Mouse (Mus musculus) heart, embryonic 12.5 days (tissue): ENCODE results near the gene Meioc. TPM values are rescaled to one million over a fixed set of nuclear protein-coding genes. Genes with fewer than 3 reads are reported as not detected.

Experiments used
- ATAC-seq: fragments of 200-750 bp; cut with Nextera tagmentation; 2 replicates; pipeline ENCODE4 v1.8.0; 2017; ENCODE audit warnings: moderate TSS enrichment, moderate library complexity; ENCODE audit not compliant: insufficient number of reproducible peaks, low FRiP score
- H3K27ac ChIP-seq: fragments of 300-500 bp; sonication (generic); 2 replicates; pipeline ENCODE4 v1.5.1; 2016; ENCODE audit warnings: mild to moderate bottlenecking, moderate library complexity; ENCODE audit not compliant: poor library complexity, severe bottlenecking
- H3K27me3 ChIP-seq: fragments of 300-500 bp; sonication (generic); replicated peaks from 2 replicates; pipeline ENCODE4 v1.6.1; 2016; ENCODE audit warnings: mild to moderate bottlenecking, moderate library complexity
- H3K36me3 ChIP-seq: fragments of 300-500 bp; sonication (generic); 2 replicates; pipeline ENCODE4 v1.6.1; 2016; ENCODE audit warnings: mild to moderate bottlenecking, moderate library complexity
- H3K4me1 ChIP-seq: fragments of 300-500 bp; sonication (generic); replicated peaks from 2 replicates; pipeline ENCODE4 v1.6.1; 2016; ENCODE audit warnings: mild to moderate bottlenecking
- H3K4me2 ChIP-seq: fragments of 300-500 bp; sonication (generic); 2 replicates; pipeline ENCODE4 v1.6.1; 2016; ENCODE audit warnings: mild to moderate bottlenecking, moderate library complexity
- H3K4me3 ChIP-seq: fragments of 300-500 bp; sonication (generic); 2 replicates; pipeline ENCODE4 v1.5.1; 2016; ENCODE audit warnings: mild to moderate bottlenecking
- H3K9ac ChIP-seq: fragments of 300-500 bp; sonication (generic); 2 replicates; pipeline ENCODE4 v1.6.1; 2016; ENCODE audit warnings: mild to moderate bottlenecking, moderate library complexity
- H3K9me3 ChIP-seq: fragments of 300-500 bp; sonication (generic); replicated peaks from 2 replicates; pipeline ENCODE4 v1.6.1; 2016; ENCODE audit warnings: mild to moderate bottlenecking, moderate library complexity
- WGBS: fragments of 180-500 bp; shearing (Covaris S2); methylation state at CpG from one replicate; pipeline ENCODE4 v1.1.7; 2016; 5-methylcytosine and 5-hydroxymethylcytosine counted together
- polyA plus RNA-seq: library from polyadenylated mRNA; unstranded; fragments of >200 nt; fragmentation: Nextera tagmentation; extraction: Ambion mirVana; gene quantifications from 2 replicates; pipeline ENCODE4 v1.2.1, GENCODE M21; 2016

Meioc gene
- polyA plus RNA-seq, 1 experiment from 2014 or later: 2.0 TPM

DNA sequence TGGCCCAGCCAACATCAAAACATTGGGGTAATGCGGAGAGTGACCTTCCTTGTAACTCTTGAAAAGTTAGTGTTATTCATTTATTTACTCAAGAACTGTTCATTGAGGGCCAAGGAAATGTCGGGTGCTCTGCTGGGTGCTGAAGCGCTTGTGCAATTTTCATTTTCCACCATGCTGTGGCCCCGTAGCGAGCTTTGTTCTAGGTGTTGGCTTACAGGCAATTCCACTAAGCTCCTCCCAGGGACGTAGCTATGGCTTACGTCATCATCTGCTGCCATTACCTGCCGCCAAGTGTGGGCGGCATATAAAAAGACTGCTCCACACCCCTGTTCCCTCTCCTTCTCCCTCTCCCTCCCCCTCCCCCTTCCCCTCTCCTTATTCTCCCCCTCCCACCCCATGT lies 30.1 kb upstream of the Meioc start:
- H3K4me3 ChIP-seq: peak overlapping the region; percentile 12; the same call in 1 of the 2 replicates

GRCm38 (mm10) chr11:102636887-102637286 lies 26.6 kb upstream of the Meioc start:
- H3K27ac ChIP-seq: no peak overlapping the region
- no peaks in the 10 kb centered on the region for H3K9me3 ChIP-seq
- 0 out of 2 replicates have a peak overlapping the region, but pooled peaks have one; percentile 26 for H3K9ac ChIP-seq
- H3K36me3 ChIP-seq: no peaks in the 10 kb centered on the region
- H3K4me1 ChIP-seq: peaks cover 50% of the 10 kb centered on the region
- H3K27me3 ChIP-seq: no peaks in the 10 kb centered on the region
- no peak overlapping the region for H3K4me3 ChIP-seq
- no peak overlapping the region for H3K4me2 ChIP-seq
- WGBS: 48% methylated on average over 12 of the region's 12 CpGs
- no peak for ATAC-seq

More for the DNA sequence above, 30.1 kb upstream of the Meioc start:
- no peaks in the 10 kb centered on the region for H3K9me3 ChIP-seq
- peaks cover 54% of the 10 kb centered on the region for H3K4me1 ChIP-seq
- peak overlapping the region; percentile 60 for H3K4me2 ChIP-seq
- no peaks in the 10 kb centered on the region for H3K36me3 ChIP-seq
- 27% methylated on average over 9 of the region's 9 CpGs for WGBS
- H3K27me3 ChIP-seq: no peaks in the 10 kb centered on the region
- ATAC-seq: 0 out of 2 replicates have a peak, but pooled peaks have one; percentile 30
- no peak overlapping the region for H3K9ac ChIP-seq
- peak overlapping the region; percentile 29; the same call in 1 of the 2 replicates for H3K27ac ChIP-seq

DNA sequence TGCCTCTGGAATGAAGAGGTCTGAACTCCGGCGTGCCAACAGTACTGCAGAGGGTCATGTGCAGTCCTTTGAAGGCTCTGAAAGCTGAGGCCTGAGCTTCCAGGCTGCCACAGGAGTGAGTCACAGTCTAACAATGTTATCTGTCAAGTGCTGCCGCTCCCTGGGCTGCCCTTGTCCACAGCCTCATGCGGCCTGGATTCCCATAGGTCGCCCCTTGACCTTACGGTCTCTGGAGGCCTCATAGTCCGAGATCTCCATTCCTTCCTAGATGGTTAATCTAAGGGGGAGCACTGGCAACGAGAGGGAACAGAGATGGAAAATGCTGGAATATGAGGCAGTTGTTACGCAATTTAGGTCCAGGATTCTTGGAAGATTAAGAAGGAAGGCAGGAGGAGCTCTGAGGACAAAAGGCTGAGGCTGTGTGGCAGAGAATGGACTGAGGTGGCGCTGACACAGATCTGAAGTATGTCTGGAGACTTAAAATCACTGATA lies 19.6 kb upstream of the Meioc start:
- Histone ChIP-seq H3K27me3 (no peaks in the 10 kb centered on the region), H3K9ac (no peak overlapping the region), H3K4me1 (peaks cover 71% of the 10 kb centered on the region), H3K9me3 (no peaks in the 10 kb centered on the region), H3K27ac (peak overlapping the region; percentile 94), H3K4me2 (peak overlapping the region; percentile 32; the same call in 1 of the 2 replicates), H3K36me3 (no peaks in the 10 kb centered on the region), H3K4me3 (no peak overlapping the region)
- 6% methylated on average over 10 of the region's 10 CpGs for WGBS
- peak; percentile 92 for ATAC-seq

GRCm38 (mm10) chr11:102646226-102646625 lies 17.3 kb upstream of the Meioc start:
- WGBS: 74% methylated on average over 13 of the region's 13 CpGs
- peaks cover 51% of the 10 kb centered on the region for H3K4me1 ChIP-seq
- no peak for ATAC-seq
- H3K27ac ChIP-seq: peak overlapping the region; percentile 82
- no peaks in the 10 kb centered on the region for H3K36me3 ChIP-seq
- no peaks in the 10 kb centered on the region for H3K9me3 ChIP-seq
- H3K9ac ChIP-seq: peak overlapping the region; percentile 21
- H3K27me3 ChIP-seq: no peaks in the 10 kb centered on the region
- H3K4me3 ChIP-seq: no peak overlapping the region
- H3K4me2 ChIP-seq: peak overlapping the region; percentile 8

- WGBS: 54% methylated on average over 12 of the region's 12 CpGs
- no peak overlapping the region for H3K4me2 ChIP-seq
- H3K4me1 ChIP-seq: peaks cover 46% of the 10 kb centered on the region
- ATAC-seq: no peak
- H3K4me3 ChIP-seq: no peak overlapping the region
- no peaks in the 10 kb centered on the region for H3K27me3 ChIP-seq
- H3K36me3 ChIP-seq: no peaks in the 10 kb centered on the region
- no peaks in the 10 kb centered on the region for H3K9me3 ChIP-seq
- no peak overlapping the region for H3K9ac ChIP-seq
- peak overlapping the region; percentile 3; the same call in 1 of the 2 replicates for H3K27ac ChIP-seq
Observed at GRCm38 (mm10) chr11:102647885-102648284, 15.6 kb upstream of the Meioc start.

- Histone ChIP-seq H3K9ac (no peak overlapping the region), H3K36me3 (no peaks in the 10 kb centered on the region), H3K4me1 (peaks cover 15% of the 10 kb centered on the region), H3K27ac (no peak overlapping the region), H3K27me3 (no peaks in the 10 kb centered on the region), H3K4me2 (no peak overlapping the region), H3K9me3 (no peaks in the 10 kb centered on the region), H3K4me3 (no peak overlapping the region)
- ATAC-seq: no peak
- WGBS: 5% methylated on average over 9 of the region's 9 CpGs
Observed at GRCm38 (mm10) chr11:102651381-102651780, 12.1 kb upstream of the Meioc start.

GRCm38 (mm10) chr11:102652844-102653243 lies 10.7 kb upstream of the Meioc start:
- H3K9me3 ChIP-seq: no peaks in the 10 kb centered on the region

GRCm38 (mm10) chr11:102655888-102656287 lies 7.6 kb upstream of the Meioc start:
- Histone ChIP-seq H3K4me1 (no peaks in the 10 kb centered on the region), H3K9ac (peak overlapping the region; percentile 28; the same call in 1 of the 2 replicates), H3K9me3 (no peaks in the 10 kb centered on the region), H3K27me3 (no peaks in the 10 kb centered on the region), H3K4me2 (no peak overlapping the region), H3K4me3 (no peak overlapping the region), H3K27ac (no peak overlapping the region), H3K36me3 (no peaks in the 10 kb centered on the region)
- WGBS: 59% methylated on average over 8 of the region's 8 CpGs
- ATAC-seq: no peak

More at GRCm38 (mm10) chr11:102652844-102653243, 10.7 kb upstream of the Meioc start:
- Histone ChIP-seq H3K9ac (no peak overlapping the region), H3K4me2 (no peak overlapping the region), H3K4me3 (no peak overlapping the region), H3K27me3 (no peaks in the 10 kb centered on the region), H3K27ac (no peak overlapping the region), H3K4me1 (peaks cover 6% of the 10 kb centered on the region; the same call in 1 of the 2 replicates), H3K36me3 (no peaks in the 10 kb centered on the region)
- 57% methylated on average over 3 of the region's 3 CpGs for WGBS
- ATAC-seq: no peak

GRCm38 (mm10) chr11:102656326-102656926 lies 7.1 kb upstream of the Meioc start:
- Histone ChIP-seq H3K4me1 (no peaks in the 10 kb centered on the region), H3K27me3 (no peaks in the 10 kb centered on the region), H3K36me3 (no peaks in the 10 kb centered on the region), H3K4me2 (no peak overlapping the region), H3K4me3 (no peak overlapping the region), H3K27ac (no peak overlapping the region), H3K9ac (no peak overlapping the region), H3K9me3 (no peaks in the 10 kb centered on the region)
- ATAC-seq: no peak
- 38% methylated on average over 4 of the region's 4 CpGs for WGBS

DNA sequence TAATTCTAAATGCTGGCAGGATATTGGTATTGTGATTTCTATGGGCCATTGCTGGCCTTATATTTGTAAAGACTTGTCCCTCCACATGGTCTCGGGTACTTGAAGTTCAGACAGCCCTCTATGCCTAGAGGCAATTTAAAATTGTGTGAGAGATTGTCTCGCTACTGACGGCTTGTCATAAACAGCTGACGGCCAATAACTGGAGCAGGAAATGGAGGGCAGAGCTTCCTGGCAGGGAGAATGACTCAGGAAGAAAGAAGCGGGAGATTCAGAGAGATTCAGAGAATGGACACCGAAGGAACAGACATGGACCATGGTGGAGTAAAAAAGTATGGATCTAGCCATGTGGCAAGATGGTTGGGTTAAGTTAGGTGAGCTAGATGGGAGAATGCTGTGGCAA lies 6.6 kb upstream of the Meioc start:
- WGBS: 62% methylated on average over 6 of the region's 6 CpGs
- Histone ChIP-seq H3K27me3 (no peaks in the 10 kb centered on the region), H3K9ac (no peak overlapping the region; the same call in 1 of the 2 replicates), H3K27ac (no peak overlapping the region), H3K9me3 (no peaks in the 10 kb centered on the region), H3K4me1 (no peaks in the 10 kb centered on the region), H3K4me3 (no peak overlapping the region), H3K36me3 (no peaks in the 10 kb centered on the region), H3K4me2 (no peak overlapping the region)
- ATAC-seq: no peak

DNA sequence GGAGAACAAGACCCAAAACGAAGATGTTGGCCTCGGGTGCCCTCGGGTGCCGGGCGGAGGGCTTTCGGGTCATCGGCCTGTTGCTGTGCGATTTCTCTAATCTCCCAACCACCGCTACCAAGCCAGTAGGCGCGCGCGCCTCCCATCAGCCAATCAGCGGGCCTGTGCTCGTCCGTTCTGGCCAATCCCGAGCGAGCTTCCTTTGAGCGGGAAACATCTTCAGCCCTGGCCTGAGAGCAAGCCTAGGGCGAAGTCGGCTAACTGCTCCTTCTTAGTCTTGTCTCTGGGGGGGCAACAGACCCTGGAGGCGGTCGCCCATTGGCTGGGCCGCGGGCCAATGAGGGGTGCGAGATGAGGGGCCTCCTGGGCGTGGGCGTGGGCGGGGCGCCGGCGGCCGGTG lies 1.6 kb downstream of the Meioc start:
- ATAC-seq: no peak
- H3K36me3 ChIP-seq: no peaks in the 10 kb centered on the region
- peak overlapping the region; percentile 38 for H3K4me3 ChIP-seq

More for the DNA sequence above, 1.6 kb downstream of the Meioc start:
- Histone ChIP-seq H3K9me3 (peaks cover 17% of the 10 kb centered on the region), H3K27me3 (peaks cover 38% of the 10 kb centered on the region), H3K27ac (no peak overlapping the region), H3K4me2 (peak overlapping the region; percentile 53), H3K4me1 (0 out of 2 replicates have a peak, but pooled peaks cover 7% of the 10 kb centered on the region), H3K9ac (no peak overlapping the region)
- WGBS: 42% methylated on average over 33 of the region's 33 CpGs
